Comparison of ENCODE assay signal across 23 mouse cellular contexts in the genomic region with DNA sequence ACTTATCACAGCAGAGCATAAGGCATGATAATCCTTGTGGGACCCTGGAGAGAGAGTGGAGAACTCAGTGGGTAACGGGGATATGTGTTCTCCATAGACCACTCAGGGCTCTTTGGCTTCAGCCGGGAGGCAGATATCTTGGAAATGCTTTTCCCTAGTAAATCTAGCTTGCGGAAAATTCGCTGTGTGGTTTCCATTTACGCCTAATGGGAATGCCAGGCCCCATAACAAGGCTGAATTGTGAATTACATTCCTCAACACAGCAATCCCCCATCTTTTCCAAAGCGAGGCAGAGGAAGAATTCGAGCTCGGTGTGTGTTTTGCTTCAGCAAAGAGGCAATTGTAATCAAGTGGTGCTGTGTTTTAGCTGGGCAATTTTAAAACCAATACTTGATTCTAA.
DNase-seq lines count a peak whose midpoint lies in the region; ATAC-seq and TF ChIP-seq lines count a peak whose summit lies in the region.
"Had no signal": no experiment of that assay in that cellular context is flagged by ENCODE, and none has a peak within 500 bp of the region (broad histone marks: within the 10 kb centered on the region; RNA-seq: fewer than 3 reads in every experiment).

No protein-coding gene starts in this region.

- DNase-seq in forebrain, postnatal 0 days = no peak
- DNase-seq in forebrain, embryonic 11.5 days (ENCODE audit: low spot score) = no peak
- DNase-seq in neural tube, embryonic 10.5 days (ENCODE audit: extremely low spot score, low spot score) = no peak
- DNase-seq: gastrocnemius, postnatal 36 days; heart, adult 2 months; kidney, adult 2 months; liver, embryonic 13.5 days; lung, adult 2 months; lung, postnatal 14 days; right cerebral cortex, adult 18-20 months; thymus, adult 2 months had no signal

- no peak for ATAC-seq in forebrain, postnatal 0 days
- no peak for ATAC-seq in forebrain, embryonic 11.5 days (replicated peaks; ENCODE audit: low FRiP score)
- no peak for ATAC-seq in neural tube, embryonic 13.5 days (ENCODE audit: low read depth)
- peak; percentile 40; the same call in 1 of the 2 replicates for ATAC-seq in hindbrain, embryonic 16.5 days
- peak; percentile 31; the same call in 1 of the 2 replicates for ATAC-seq in neural tube, embryonic 15.5 days (ENCODE audit: low FRiP score)
- no peak for ATAC-seq in frontal cortex, adult (ENCODE audit: low TSS enrichment)
- ATAC-seq in erythroblast, adult 5-6 weeks (replicated peaks; ENCODE audit: low FRiP score, poor library complexity, severe bottlenecking) = no peak
- ATAC-seq: inflammation-experienced regulatory T-cells, adult 6 months; midbrain, embryonic 13.5 days; Patski had no signal

- no peaks in the 10 kb centered on the region for H3K4me1 ChIP-seq in forebrain, postnatal 0 days (ENCODE audit: insufficient read depth)
- H3K4me1 ChIP-seq in forebrain, embryonic 11.5 days (replicated peaks; ENCODE audit: control insufficient read depth, insufficient read depth, low read length) = no peaks in the 10 kb centered on the region
- no peaks in the 10 kb centered on the region; the same call in 1 of the 2 replicates for H3K4me1 ChIP-seq in neural tube, embryonic 13.5 days (replicated peaks)
- no peaks in the 10 kb centered on the region for H3K4me1 ChIP-seq in hindbrain, embryonic 16.5 days (ENCODE audit: control insufficient read depth, insufficient read depth, low read depth, low read length)
- peaks cover 12% of the 10 kb centered on the region; the same call in 1 of the 2 replicates for H3K4me1 ChIP-seq in neural tube, embryonic 15.5 days
- H3K4me1 ChIP-seq: forebrain, embryonic 15.5 days; heart, embryonic 13.5 days; liver, embryonic 13.5 days; midbrain, embryonic 13.5 days; neural tube, embryonic 12.5 days had no signal

- peak overlapping the region; percentile 9; the same call in 1 of the 2 replicates for H3K27ac ChIP-seq in forebrain, postnatal 0 days (ENCODE audit: low read depth, low read length)
- H3K27ac ChIP-seq in forebrain, embryonic 11.5 days (ENCODE audit: low read depth, low read length) = no peak overlapping the region
- peak overlapping the region; percentile 61 for H3K27ac ChIP-seq in neural tube, embryonic 13.5 days (replicated peaks)
- peak overlapping the region; percentile 18; the same call in 1 of the 2 replicates for H3K27ac ChIP-seq in hindbrain, embryonic 16.5 days (ENCODE audit: low read depth, low read length)
- peak overlapping the region; percentile 66 for H3K27ac ChIP-seq in neural tube, embryonic 15.5 days (replicated peaks)
- H3K27ac ChIP-seq: forebrain, embryonic 15.5 days; heart, adult 2 months; heart, embryonic 13.5 days; kidney, postnatal 0 days; liver, embryonic 13.5 days; midbrain, embryonic 13.5 days; neural tube, embryonic 12.5 days had no signal

- no peak for TF ChIP-seq CTCF in forebrain, postnatal 0 days (IDR thresholded peaks at IDR 0.05; ENCODE audit: low read depth)

- no peak overlapping the region for H3K4me3 ChIP-seq in forebrain, postnatal 0 days (ENCODE audit: low read depth, low read length)
- no peak overlapping the region for H3K4me3 ChIP-seq in forebrain, embryonic 11.5 days (ENCODE audit: low read depth, low read length)
- H3K4me3 ChIP-seq in neural tube, embryonic 13.5 days = no peak overlapping the region
- H3K4me3 ChIP-seq in hindbrain, embryonic 16.5 days (ENCODE audit: low read length) = no peak overlapping the region
- no peak overlapping the region for H3K4me3 ChIP-seq in neural tube, embryonic 15.5 days (replicated peaks)
- H3K4me3 ChIP-seq: forebrain, embryonic 15.5 days; heart, adult 2 months; heart, embryonic 13.5 days; liver, embryonic 13.5 days; midbrain, embryonic 13.5 days; neural tube, embryonic 12.5 days had no signal

- H3K36me3 ChIP-seq in forebrain, postnatal 0 days (ENCODE audit: insufficient read depth) = no peaks in the 10 kb centered on the region
- H3K36me3 ChIP-seq in forebrain, embryonic 11.5 days (ENCODE audit: control insufficient read depth, insufficient read depth, low read length) = no peaks in the 10 kb centered on the region
- no peaks in the 10 kb centered on the region for H3K36me3 ChIP-seq in neural tube, embryonic 13.5 days
- H3K36me3 ChIP-seq in hindbrain, embryonic 16.5 days (ENCODE audit: control insufficient read depth, insufficient read depth, low read length) = no peaks in the 10 kb centered on the region
- no peaks in the 10 kb centered on the region for H3K36me3 ChIP-seq in neural tube, embryonic 15.5 days
- H3K36me3 ChIP-seq: forebrain, embryonic 15.5 days; heart, embryonic 13.5 days; liver, embryonic 13.5 days; midbrain, embryonic 13.5 days; neural tube, embryonic 12.5 days had no signal

- H3K9ac ChIP-seq in forebrain, postnatal 0 days = no peak overlapping the region
- H3K9ac ChIP-seq in forebrain, embryonic 11.5 days (ENCODE audit: low read length) = no peak overlapping the region
- H3K9ac ChIP-seq in neural tube, embryonic 13.5 days = no peak overlapping the region
- H3K9ac ChIP-seq in hindbrain, embryonic 16.5 days (ENCODE audit: low read depth, low read length) = no peak overlapping the region; the same call in 1 of the 2 replicates
- H3K9ac ChIP-seq in neural tube, embryonic 15.5 days (replicated peaks) = no peak overlapping the region
- H3K9ac ChIP-seq: forebrain, embryonic 15.5 days; heart, embryonic 13.5 days; liver, embryonic 13.5 days; midbrain, embryonic 13.5 days; neural tube, embryonic 12.5 days had no signal

- 68% methylated on average over 8 of the region's 8 CpGs for WGBS in forebrain, postnatal 0 days
- 77% methylated on average over 8 of the region's 8 CpGs for WGBS in forebrain, embryonic 11.5 days
- WGBS in neural tube, embryonic 13.5 days = 69% methylated on average over 8 of the region's 8 CpGs
- WGBS in hindbrain, embryonic 16.5 days = 67% methylated on average over 8 of the region's 8 CpGs
- 47% methylated on average over 8 of the region's 8 CpGs for WGBS in neural tube, embryonic 15.5 days

- no peaks in the 10 kb centered on the region for H3K9me3 ChIP-seq in forebrain, postnatal 0 days (ENCODE audit: low read length)
- no peaks in the 10 kb centered on the region for H3K9me3 ChIP-seq in forebrain, embryonic 11.5 days (ENCODE audit: control insufficient read depth, low read length)
- H3K9me3 ChIP-seq in neural tube, embryonic 13.5 days = no peaks in the 10 kb centered on the region
- H3K9me3 ChIP-seq in hindbrain, embryonic 16.5 days (ENCODE audit: control insufficient read depth, low read length) = no peaks in the 10 kb centered on the region
- no peaks in the 10 kb centered on the region for H3K9me3 ChIP-seq in neural tube, embryonic 15.5 days (replicated peaks)
- H3K9me3 ChIP-seq: forebrain, embryonic 15.5 days; heart, embryonic 13.5 days; midbrain, embryonic 13.5 days; neural tube, embryonic 12.5 days had no signal

- H3K27me3 ChIP-seq in forebrain, postnatal 0 days (ENCODE audit: insufficient read depth, low read length) = no peaks in the 10 kb centered on the region
- no peaks in the 10 kb centered on the region for H3K27me3 ChIP-seq in forebrain, embryonic 11.5 days (ENCODE audit: control insufficient read depth, insufficient read depth, low read length)
- H3K27me3 ChIP-seq in neural tube, embryonic 13.5 days = no peaks in the 10 kb centered on the region
- H3K27me3 ChIP-seq in hindbrain, embryonic 16.5 days (replicated peaks; ENCODE audit: control insufficient read depth, insufficient read depth, low read length) = no peaks in the 10 kb centered on the region
- no peaks in the 10 kb centered on the region for H3K27me3 ChIP-seq in neural tube, embryonic 15.5 days (replicated peaks)
- H3K27me3 ChIP-seq: forebrain, embryonic 15.5 days; heart, embryonic 13.5 days; liver, embryonic 13.5 days; midbrain, embryonic 13.5 days; neural tube, embryonic 12.5 days; Patski had no signal

- H3K4me2 ChIP-seq in forebrain, postnatal 0 days (ENCODE audit: low read depth) = no peak overlapping the region
- no peak overlapping the region for H3K4me2 ChIP-seq in forebrain, embryonic 11.5 days (ENCODE audit: low read depth, low read length, severe bottlenecking)
- no peak overlapping the region for H3K4me2 ChIP-seq in neural tube, embryonic 13.5 days
- H3K4me2 ChIP-seq in hindbrain, embryonic 16.5 days (ENCODE audit: low read length) = no peak overlapping the region
- H3K4me2 ChIP-seq in neural tube, embryonic 15.5 days = no peak overlapping the region
- H3K4me2 ChIP-seq: forebrain, embryonic 15.5 days; heart, embryonic 13.5 days; liver, embryonic 13.5 days; midbrain, embryonic 13.5 days; neural tube, embryonic 12.5 days had no signal

Comparison
In these comparisons a context has a peak if more than half of its experiments do, and no peak if none do; other contexts are left out.
1. ATAC-seq: peak in hindbrain, embryonic 16.5 days (single experiment) and neural tube, embryonic 15.5 days (single experiment); none in forebrain, postnatal 0 days (single experiment), forebrain, embryonic 11.5 days (single experiment), neural tube, embryonic 13.5 days (single experiment), frontal cortex, adult (single experiment) and erythroblast, adult 5-6 weeks (single experiment).